Mouse (Mus musculus) cortical plate, adult 2 months (tissue): ENCODE data around the gene Elf2.

Experiments
- CTCF ChIP-seq: fragments of 200-500 bp; IDR thresholded peaks from 2 replicates; pipeline ENCODE4 v1.5.1; 2011; ENCODE audit warnings: mild to moderate bottlenecking, control low read depth, low read length; ENCODE audit not compliant: insufficient read depth; ENCODE audit errors: extremely low read depth
- POLR2A ChIP-seq: fragments of 200-500 bp; IDR thresholded peaks from 2 replicates; pipeline ENCODE4 v1.6.1; 2011; ENCODE audit warnings: mild to moderate bottlenecking, low read length, control low read depth; ENCODE audit not compliant: insufficient read depth; ENCODE audit errors: extremely low read depth

- TF ChIP-seq CTCF (no peak), POLR2A (no peak)
These were observed 121.2 kb downstream of the Elf2 start for GRCm38 (mm10) chr3:51219213-51219612.
